Mouse (Mus musculus) megakaryocyte-erythroid progenitor cell, adult 5-6 weeks (primary cell): ENCODE data around the gene Gm20696. TPM values are rescaled to one million over a fixed set of nuclear protein-coding genes. Genes with fewer than 3 reads are reported as not detected.

ENCODE experiments used
- ATAC-seq: replicated peaks from 2 replicates; pipeline ENCODE4 v1.8.0; 2016; ENCODE audit warnings: mild to moderate bottlenecking, inconsistent platforms; ENCODE audit not compliant: severe bottlenecking, poor library complexity, low FRiP score, low TSS enrichment
- total RNA-seq, 2 experiments: library from RNA; stranded (forward) in 1 of 2; stranded (reverse) in 1 of 2; fragments of 200-1000, 215-1000 nt in 1 of 2; fragments of >200 nt in 1 of 2; fragmentation: Nextera tagmentation in 1 of 2; gene quantifications; 2 replicates each; pipeline ENCODE4 v1.2.3; 2014 to 2017

Gene Gm20696
- total RNA-seq, 2 experiments from 2014 or later = 0.94 to 5.7 TPM

DNA sequence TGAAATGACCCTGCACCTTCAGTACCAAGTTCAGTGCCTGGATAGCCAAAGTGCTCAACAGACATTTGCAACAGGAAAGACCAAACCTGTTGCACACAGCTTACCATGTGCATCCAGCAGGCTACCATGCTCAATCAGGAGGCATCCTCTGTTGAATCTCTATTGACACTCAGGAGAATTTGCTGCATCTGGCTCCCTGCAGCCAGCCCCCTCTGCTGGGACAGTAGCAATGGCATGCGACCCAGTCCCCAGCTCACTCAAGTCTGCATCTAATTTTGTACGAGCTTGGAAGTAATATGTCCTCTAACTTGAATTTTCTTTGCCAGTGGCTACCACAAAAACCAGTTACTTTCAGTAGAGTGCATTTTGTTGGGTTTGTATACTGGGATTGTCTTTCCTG is 312.3 kb downstream of the Gm20696 start:
- ATAC-seq = no peak

DNA sequence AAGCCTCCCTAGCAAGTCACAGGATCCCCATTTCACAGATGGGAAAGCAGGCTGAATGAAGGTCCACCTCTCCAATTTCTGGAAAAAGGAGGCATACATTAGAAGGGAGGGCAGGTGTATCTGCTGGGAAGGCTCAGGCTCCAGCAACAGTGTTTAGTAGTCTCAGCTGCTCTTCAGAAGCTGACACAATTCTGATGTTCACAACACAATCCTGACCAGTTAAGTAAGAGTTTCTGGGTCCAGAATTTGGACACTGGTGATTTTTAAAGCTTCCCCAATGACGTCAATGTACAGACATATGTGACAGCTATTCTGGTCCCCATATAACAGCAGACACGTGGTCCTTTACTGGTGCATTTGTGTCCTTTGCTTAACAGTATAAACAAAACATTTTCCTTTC is 313.2 kb downstream of the Gm20696 start:
- ATAC-seq = no peak

DNA sequence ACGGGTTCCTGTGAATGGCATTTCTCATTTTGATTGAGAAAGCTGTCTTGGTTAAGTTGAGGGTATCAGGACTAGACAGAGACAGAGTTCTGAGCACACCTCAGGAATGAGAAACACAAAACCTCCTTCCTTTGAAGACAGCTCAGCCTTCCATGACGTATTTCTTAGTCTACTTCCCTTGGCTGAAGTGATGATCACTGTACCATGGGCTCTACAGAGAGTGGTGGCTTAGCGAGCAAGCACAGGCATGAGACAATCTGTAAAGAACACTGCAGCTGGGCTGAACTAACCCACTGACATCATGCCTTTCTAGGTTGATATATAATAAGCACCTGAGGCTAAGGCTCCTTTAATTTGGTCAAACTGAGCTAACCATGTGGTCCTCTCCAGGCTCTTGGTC is 316.0 kb downstream of the Gm20696 start:
- ATAC-seq = peak; percentile 63

DNA sequence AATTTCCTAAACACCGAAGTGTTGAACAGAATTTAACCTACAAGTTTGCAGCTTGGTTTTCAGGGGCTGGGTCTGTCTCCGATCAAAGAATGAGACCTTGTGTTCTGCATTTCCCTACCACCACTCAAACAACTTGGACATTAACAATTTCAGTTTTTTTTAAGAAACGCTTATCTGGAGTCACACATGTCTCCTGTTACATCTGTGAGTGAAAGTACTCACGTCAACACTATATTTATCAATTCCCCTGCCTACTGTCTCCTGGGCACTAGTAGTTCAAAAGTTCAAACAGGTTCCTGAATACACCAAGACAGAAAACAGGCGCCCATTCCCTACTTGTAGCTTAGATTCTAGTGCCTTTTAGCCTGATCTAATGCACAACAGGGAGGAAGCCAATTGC is 316.4 kb downstream of the Gm20696 start:
- peak; percentile 91 for ATAC-seq

DNA sequence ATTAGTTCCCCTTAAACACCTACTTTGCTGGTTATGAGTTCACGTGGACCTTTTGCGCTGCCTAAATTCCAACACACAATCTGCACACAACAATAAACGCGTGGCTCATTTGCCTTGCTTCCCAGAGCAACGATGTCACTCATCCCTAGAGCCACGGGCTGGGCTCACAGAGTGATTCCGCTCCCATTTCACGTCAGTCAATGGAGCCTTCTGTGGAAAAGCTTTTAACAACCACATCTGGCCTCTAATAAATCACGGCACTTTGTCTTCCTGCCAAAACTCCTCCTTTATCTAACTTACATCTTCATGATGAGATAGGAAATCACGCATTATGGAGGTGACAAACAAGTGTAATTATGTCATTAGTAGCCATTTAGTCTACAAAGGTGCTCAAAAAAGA is 318.8 kb downstream of the Gm20696 start:
- no peak for ATAC-seq

DNA sequence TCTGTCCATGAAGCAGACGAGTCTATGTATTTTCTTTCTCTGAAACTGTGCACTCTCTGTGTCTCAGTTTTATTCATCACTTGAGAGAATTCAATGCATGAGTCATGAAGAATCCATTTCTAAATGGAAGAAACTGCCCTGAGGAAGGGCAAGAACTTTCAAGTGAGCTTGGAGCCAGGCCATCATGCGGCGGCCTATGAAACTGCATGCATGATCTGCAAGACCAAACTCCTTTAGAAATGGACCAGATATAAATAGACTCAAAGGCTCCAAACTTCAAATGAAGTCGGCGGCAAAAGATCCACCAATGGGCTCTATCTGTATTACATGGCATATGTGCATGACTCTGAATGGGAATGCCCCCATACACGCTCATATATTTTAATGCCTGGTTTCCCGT is 321.6 kb downstream of the Gm20696 start:
- ATAC-seq = no peak

DNA sequence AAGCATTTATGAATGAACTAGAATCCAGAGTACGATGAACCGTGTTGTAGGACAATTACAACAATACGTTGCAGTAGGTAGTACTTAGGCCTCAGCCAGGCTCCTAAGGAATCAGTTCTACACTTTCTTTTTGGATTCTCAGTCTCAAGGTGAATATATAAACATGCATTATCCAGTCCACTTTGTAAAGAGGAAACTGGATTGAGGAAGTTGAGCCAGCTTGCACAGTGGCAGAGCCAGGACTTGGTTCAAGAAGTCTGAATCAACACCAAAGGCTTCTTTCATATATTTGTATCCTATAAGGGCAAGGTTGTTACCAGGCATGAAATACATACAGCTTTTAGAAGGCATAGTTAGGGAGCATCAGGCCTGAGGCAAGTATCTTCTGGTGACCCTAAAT is 322.2 kb downstream of the Gm20696 start:
- ATAC-seq = no peak

DNA sequence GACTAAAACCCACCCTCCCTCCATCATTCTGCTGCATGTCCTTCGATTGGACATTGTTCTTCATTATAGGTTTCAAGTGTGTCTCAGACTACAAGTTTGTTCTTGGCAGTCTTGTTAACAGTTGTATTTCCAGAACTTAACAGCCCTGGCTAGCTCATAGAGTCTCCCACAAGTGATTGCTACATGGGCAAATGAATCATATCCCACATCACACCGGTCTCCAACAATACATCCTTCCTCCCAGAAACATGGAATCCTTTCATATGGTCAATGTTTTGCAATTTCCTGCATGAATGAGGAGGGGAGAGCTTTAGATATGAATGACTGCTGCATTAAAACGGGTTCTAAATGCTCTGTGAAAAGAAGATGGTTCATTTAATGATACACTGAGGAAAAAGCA is 322.8 kb downstream of the Gm20696 start:
- no peak for ATAC-seq

DNA sequence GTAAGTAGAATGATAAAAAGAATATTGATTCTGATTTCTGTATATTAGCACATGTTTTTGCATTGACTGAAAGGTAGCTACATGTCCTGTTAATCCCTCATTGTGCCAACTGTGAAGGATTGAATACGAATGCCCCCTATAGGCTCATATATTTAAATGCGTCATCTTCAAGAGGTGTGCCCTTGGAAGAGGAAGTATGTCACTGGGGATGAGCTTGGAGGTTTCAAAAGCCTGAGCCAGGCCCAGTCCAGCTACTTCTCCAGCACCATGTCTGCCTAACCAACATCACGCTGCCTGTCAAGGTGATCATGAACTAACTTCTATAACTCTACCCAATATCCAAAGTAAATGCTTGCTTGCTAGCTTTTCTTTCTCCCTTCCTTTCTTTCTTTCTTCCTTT is 324.2 kb downstream of the Gm20696 start:
- ATAC-seq = no peak

DNA sequence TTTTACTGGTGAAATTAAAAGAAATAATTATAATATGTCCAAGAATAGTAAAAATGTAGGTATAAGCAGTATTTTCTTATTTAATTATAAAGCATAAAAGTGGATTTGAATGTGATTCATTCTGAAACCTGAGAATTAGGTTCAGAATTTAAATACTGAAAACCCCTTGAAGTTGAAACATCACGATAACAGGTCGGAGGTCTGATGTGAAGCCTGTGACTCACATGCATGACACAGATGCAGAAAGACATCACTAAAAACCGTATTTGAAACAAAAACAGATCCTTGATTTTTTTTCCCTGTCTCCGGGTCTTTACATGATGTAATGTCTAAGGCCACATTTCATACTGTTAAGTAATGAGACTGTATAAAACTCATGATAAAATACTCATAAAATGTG is 325.7 kb downstream of the Gm20696 start:
- no peak for ATAC-seq

DNA sequence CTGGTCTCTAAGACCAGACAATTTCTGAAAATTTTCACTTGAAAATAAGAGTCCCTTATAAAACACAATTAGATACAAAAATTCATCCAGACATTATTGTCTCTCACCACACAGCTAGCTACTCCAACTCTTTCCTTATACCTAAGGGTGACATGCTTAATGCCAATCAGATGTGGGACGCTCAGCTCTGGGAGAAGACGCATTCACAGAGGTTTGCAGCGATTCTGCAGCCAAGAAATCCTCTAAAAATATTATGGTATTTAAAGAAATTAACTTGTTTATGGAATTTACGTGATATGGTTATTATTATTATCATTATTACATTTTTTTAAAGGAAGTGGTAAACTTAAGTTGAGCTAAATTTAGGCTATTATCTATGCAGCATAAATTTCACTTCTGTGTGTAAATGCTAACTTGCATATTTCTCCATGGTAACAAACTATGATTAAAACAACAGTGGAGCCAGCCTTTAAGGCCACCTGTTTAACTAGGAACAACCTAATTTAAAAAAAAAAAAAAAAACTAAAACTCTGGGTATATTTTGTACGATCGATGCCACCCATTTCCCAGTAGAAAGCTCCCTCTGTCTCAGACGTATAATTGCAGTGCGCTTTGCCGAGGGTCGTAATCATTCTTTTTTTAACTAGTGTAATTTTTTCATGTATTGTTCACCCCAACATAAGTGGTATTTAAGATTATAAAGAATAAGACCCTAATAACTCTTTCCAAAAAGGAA is 326.4 kb downstream of the Gm20696 start:
- no peak for ATAC-seq

DNA sequence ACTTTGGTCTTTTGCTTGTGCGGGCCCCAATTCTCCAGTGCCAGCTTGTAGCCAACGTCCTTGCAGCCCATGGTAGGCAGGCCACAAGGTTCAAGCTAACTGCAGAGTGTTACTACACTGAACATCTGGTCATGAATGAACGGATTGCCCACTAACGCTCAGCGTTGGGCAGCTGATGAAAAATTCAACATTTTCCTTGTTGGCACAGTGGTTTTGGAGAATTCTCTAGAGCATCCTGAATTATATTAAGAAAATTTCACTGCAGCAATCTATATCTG is 327.3 kb downstream of the Gm20696 start:
- no peak for ATAC-seq

DNA sequence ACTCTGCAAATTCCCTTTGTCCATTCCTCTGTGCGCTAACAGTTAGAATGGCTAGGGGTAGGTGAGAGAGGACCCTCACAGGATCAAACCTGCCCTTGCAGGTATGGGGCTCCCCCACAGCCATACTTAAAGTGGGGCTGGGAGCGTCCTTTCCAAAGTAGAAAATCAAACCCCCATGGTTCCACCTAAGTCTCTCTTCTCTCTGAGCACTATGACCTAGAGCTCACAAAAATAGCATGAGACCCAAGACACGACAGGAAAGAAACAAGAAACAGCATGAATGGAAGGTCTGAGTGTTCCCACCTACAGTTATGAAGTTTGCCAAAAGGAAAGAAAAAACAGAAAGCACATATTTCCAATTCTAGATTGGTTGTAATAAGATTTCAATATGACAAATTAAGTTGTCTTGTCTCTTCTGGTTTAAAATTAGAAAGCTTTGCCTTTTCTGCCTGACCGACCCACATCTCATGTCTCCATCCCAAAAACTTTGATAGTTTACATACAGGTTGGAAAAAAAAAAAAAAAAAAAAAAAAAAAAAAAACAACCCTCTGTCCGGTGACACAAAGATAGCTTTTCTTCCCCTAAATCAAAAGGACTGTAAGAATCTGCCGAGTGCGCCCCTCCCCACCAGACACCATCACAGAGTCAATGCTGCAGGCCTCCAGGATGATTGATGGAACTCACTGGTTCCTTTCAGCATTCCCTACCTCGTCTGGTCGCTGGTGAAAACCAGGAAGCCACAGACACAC is 327.8 kb downstream of the Gm20696 start:
- ATAC-seq = no peak

DNA sequence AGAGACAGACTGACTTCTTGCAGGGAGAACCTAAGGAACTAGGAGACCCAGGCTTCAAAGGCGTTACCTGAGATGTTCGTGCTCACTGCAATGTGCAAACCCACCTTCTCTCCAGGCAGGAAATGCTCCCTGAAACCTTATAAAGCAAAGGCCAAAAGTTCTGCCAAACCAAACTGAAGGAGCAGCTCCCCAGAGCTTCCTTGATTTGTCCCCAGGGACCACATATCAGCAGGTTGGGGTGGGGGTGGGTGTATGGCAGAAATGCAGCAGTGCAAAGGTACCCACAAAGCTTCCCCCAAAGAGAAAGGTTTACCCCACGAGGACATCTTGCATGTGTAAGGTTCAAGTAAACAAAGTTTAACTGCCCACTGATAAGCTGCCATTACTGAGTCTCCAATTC is 328.4 kb downstream of the Gm20696 start:
- ATAC-seq = no peak

DNA sequence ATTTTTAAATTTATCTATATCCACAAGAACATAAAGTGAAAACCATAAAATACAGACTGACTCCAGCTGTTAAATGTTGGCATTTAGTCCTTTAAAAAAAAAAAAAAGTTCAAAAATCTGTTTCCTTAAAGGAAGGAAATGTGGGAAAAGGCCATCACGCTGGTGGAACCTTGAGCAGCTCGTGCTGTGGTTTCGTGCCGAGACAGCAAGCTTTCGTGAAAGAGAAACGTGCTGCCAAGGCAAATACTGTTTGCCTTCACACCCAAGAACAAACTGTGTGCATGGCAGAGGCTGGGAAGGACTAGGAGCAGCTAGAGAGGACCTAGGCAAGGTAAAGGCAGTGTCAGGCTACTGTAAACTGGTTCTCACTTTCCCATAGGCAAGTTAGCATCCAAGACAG is 329.0 kb downstream of the Gm20696 start:
- no peak for ATAC-seq

DNA sequence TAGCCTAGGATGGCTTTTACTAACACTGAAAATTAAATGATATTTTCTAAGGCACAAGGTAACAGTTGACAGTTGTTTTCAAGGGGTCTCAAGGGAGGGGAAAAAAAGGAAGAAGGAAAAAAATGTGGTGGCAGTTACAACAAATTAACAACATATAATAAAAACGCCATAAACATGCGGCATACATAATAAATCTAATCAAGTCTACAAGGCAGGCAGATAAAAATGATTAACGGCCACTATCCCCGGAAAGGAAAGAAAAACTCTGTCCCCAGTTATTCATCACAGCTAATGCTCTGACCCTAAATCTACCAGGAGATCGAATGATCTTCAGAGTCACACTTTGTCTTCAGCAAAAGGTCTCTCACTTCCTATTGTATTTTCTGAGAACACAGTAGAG is 330.4 kb downstream of the Gm20696 start:
- ATAC-seq = no peak

DNA sequence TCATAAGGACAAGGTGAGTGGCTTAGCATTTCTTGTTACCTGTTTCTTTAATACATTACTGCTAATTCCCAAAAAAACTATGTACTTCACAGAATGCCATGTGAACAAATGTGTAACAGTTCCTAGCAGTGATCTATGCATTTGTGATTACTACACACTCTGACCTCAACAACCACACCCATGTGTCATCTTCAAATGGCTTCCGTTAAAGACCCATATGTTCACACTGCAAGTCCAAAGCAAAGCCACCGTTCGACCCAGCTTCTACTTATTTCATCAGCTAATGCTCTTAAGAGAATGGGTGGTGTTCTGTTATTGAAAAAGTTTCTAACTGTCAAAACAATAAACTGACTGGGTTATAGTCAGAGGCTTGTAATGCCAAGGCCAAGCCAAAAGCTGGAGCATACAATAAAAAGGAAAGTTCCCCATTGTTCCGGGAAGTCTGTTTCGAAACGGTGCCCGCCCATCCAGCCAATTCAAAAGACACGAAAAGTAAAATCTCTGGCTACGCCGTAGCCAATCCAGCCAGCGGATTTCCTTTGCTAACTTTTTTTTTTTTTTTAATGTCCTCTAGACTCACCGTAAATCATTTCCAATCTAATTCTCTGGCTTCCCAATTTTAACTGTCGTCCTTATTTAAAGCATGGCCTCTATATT is 331.3 kb downstream of the Gm20696 start:
- no peak for ATAC-seq

DNA sequence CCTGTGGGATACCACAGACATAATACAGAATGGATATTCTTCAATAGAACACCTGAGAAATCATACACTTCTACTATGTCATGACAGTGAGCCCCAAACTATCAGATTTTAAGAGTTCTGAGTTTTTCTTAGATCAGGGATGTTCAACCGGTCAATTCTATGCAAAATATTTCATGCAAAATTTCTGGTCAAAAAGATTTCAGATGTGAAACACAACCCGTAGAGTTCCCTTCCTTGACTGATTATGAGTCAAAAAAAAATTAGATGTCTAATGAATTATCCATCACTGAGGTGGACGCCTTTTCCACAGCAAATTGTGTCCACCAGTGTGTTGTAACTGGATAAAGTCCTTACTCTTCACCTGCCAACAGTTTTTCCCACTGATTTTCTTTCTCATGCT is 332.3 kb downstream of the Gm20696 start:
- ATAC-seq = no peak

DNA sequence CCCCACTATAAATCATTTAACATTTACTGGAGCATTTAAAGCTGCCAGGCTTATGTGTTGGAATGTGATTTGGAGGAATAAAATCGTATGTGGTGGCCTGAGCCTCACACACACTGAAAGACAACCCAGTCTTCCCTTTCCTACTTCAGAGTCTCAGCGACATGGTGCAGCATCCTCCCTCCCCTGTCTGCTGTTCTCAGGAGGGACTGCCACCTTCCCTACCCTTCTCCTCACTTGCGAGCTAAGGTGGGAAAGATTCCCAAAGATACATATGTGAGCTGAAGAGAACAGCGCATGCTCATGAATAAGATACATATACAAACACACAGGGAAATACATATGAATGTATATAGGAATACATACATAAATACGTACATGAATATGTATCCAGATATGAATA is 333.5 kb downstream of the Gm20696 start:
- no peak for ATAC-seq

DNA sequence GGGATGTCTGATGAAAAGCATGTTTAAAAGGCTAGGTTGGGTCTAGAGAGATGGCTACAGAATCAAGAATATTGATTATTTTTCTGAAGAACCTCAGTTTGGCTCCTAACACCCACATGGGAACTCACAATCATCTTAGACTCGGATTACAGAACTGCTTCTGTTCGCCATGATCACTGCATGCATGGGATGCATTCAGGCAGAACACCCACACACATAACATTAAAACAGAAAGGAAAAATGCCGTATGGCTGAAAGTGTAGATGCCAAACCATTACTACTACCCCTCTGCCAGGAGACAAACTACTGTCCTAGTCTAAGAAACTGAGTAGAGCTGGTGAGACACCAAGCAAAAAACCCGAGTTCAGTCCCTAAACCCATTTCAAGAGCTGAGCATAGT is 336.4 kb downstream of the Gm20696 start:
- ATAC-seq = no peak

DNA sequence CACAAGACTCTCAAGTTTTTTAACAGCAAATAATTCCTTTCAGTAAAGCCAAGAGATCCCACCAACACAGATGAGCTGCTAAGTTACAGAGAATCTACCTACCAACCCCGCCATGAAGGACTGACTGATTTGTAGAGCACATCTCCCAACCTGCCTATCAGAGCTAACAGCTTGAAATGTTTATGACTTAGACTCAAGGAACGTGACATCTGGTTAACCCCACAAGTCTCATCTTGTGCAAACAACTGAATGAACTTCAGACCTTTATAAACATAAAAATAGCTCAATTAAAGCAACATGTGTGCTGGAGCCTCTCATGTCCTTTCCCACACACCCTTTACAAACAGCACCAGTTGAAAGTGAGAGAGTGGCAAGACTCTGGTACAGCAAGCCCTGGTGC is 338.0 kb downstream of the Gm20696 start:
- ATAC-seq = no peak
